Comparison of ENCODE assay signal across 8 mouse cellular contexts in genomic region chr2:137116675-137117320, GRCm38 (mm10). TPM values are rescaled to one million over a fixed set of nuclear protein-coding genes. Genes with fewer than 3 reads are reported as not detected.
A peak's percentile ranks its signal among the peaks of the same experiment; 100 is the strongest.
DNase-seq lines count a peak whose midpoint lies in the region; ATAC-seq and TF ChIP-seq lines count a peak whose summit lies in the region.

No protein-coding gene starts in this region.

- H3K4me3 ChIP-seq in forebrain, embryonic 14.5 days (ENCODE audit: low read depth, low read length) = peak overlapping the region; percentile 58
- peak overlapping the region; percentile 51 to 57 for H3K4me3 ChIP-seq in liver, embryonic 14.5 days (ENCODE audit: insufficient read depth in 1 of 2, low read depth in 2 of 2, low read length in 2 of 2)

- WGBS in forebrain, embryonic 14.5 days = under 1% methylated on average over 57 of the region's 61 CpGs
- WGBS in liver, embryonic 14.5 days (ENCODE audit: insufficient replicate concordance) = under 1% methylated on average over 59 of the region's 61 CpGs

- H3K27me3 ChIP-seq in forebrain, embryonic 14.5 days (replicated peaks; ENCODE audit: control insufficient read depth, insufficient read depth, low read length) = 0 out of 2 replicates have a peak, but pooled peaks cover 9% of the 10 kb centered on the region
- H3K27me3 ChIP-seq in liver, embryonic 14.5 days (ENCODE audit: control insufficient read depth, insufficient read depth, low read length) = peaks cover 42% of the 10 kb centered on the region
- no peaks in the 10 kb centered on the region for H3K27me3 ChIP-seq in splenic B cell, adult 2 months (ENCODE audit: control insufficient read depth, insufficient read depth, low read length, poor library complexity, severe bottlenecking)

- no peaks in the 10 kb centered on the region for H3K9me3 ChIP-seq in forebrain, embryonic 14.5 days (replicated peaks; ENCODE audit: control insufficient read depth, low read length)
- H3K9me3 ChIP-seq in liver, embryonic 14.5 days (ENCODE audit: control insufficient read depth, low read length) = no peaks in the 10 kb centered on the region

- H3K4me1 ChIP-seq in forebrain, embryonic 14.5 days (ENCODE audit: control insufficient read depth, insufficient read depth, low read length) = peaks cover 14% of the 10 kb centered on the region; the same call in 1 of the 2 replicates
- H3K4me1 ChIP-seq in liver, embryonic 14.5 days (replicated peaks; ENCODE audit: control insufficient read depth in 2 of 2, insufficient read depth in 2 of 2, low read length in 1 of 2) = peaks cover 0 to 3% of the 10 kb centered on the region in 2 experiments; a peak in 1 of 4 replicates

- no peaks in the 10 kb centered on the region for H3K36me3 ChIP-seq in forebrain, embryonic 14.5 days (ENCODE audit: control insufficient read depth, insufficient read depth, low read length)
- H3K36me3 ChIP-seq in liver, embryonic 14.5 days (replicated peaks; ENCODE audit: control insufficient read depth, insufficient read depth, low read depth) = no peaks in the 10 kb centered on the region
- H3K36me3 ChIP-seq in splenic B cell, adult 2 months (ENCODE audit: control insufficient read depth, insufficient read depth, low read length, poor library complexity, severe bottlenecking) = no peaks in the 10 kb centered on the region

- DNase-seq in CD4-positive helper T cell, adult 2 months (ENCODE audit: low read depth, low spot score) = peak; percentile 70
- peak; percentile 62 for DNase-seq in c-Kit-positive CD71-positive TER-119-positive erythroid progenitor cells, embryonic 14.5 days (ENCODE audit: low spot score)
- DNase-seq in forebrain, embryonic 14.5 days (ENCODE audit: low spot score) = peak; percentile 97
- peak; percentile 94 for DNase-seq in heart, postnatal 14 days
- DNase-seq in kidney, postnatal 4 days = peak; percentile 95 to 97
- peak; percentile 57 to 66 (median 63) for DNase-seq in liver, embryonic 14.5 days (ENCODE audit: low read depth in 3 of 3, low spot score in 3 of 3)
- DNase-seq in natural killer cell, adult 2 months (ENCODE audit: low spot score in 2 of 2) = peak; percentile 73
- DNase-seq in splenic B cell, adult 2 months (ENCODE audit: low read depth, low spot score) = peak; percentile 39

- TF ChIP-seq CTCF in liver, embryonic 14.5 days (IDR thresholded peaks at IDR 0.05; ENCODE audit: low read depth) = no peak

- peak; percentile 73 for ATAC-seq in forebrain, embryonic 14.5 days
- ATAC-seq in liver, embryonic 14.5 days (ENCODE audit: insufficient read depth) = peak; percentile 81

- TF ChIP-seq EP300 in liver, embryonic 14.5 days (IDR thresholded peaks at IDR 0.05; ENCODE audit: low read depth) = no peak

- H3K27ac ChIP-seq in forebrain, embryonic 14.5 days (ENCODE audit: low read depth, low read length) = peak overlapping the region; percentile 84
- no peak overlapping the region for H3K27ac ChIP-seq in liver, embryonic 14.5 days

- peak overlapping the region; percentile 98 for H3K4me2 ChIP-seq in forebrain, embryonic 14.5 days (ENCODE audit: low read length)
- peak overlapping the region; percentile 63 for H3K4me2 ChIP-seq in liver, embryonic 14.5 days (ENCODE audit: low read depth)

- peak overlapping the region; percentile 75 for H3K9ac ChIP-seq in forebrain, embryonic 14.5 days (ENCODE audit: low read length)
- peak overlapping the region; percentile 34; the same call in 1 of the 2 replicates for H3K9ac ChIP-seq in liver, embryonic 14.5 days (replicated peaks)

- intact Hi-C loops in heart, postnatal 14 days (cut with DNase I) = loop anchor here (2.0 to 10.0 kb wide), 4 partner anchors 204 to 632 kb away; no protein-coding TSS in a partner anchor

RNA-seq across cellular contexts. Expression of gene Jag1, which starts 0.4 kb away (rescaled TPM):
- 6.5 and 8.8 TPM in 2 replicates for polyA plus RNA-seq in forebrain, embryonic 14.5 days (2014; fragmentation: Nextera tagmentation; extraction: Ambion mirVana)
- 10 to 100 TPM; 15.7 to 16.0 TPM for total RNA-seq in heart, postnatal 14 days (2021)
- 0.32 and 0.54 TPM in 2 replicates for polyA plus RNA-seq in liver, embryonic 14.5 days (2012; rRNA removed)
- 0.67 and 1.1 TPM in 2 replicates for polyA plus RNA-seq in liver, embryonic 14.5 days (2014; fragmentation: Nextera tagmentation; extraction: Ambion mirVana)

Comparison
In these comparisons a context has a peak if more than half of its experiments do, and no peak if none do; other contexts are left out.
1. DNase-seq: peak in every context shown above with its lines; median percentile 97 in forebrain, embryonic 14.5 days; 96 in kidney, postnatal 4 days; 94 in heart, postnatal 14 days; 73 in natural killer cell, adult 2 months; 70 in CD4-positive helper T cell, adult 2 months; 63 in liver, embryonic 14.5 days; 62 in c-Kit-positive CD71-positive TER-119-positive erythroid progenitor cells, embryonic 14.5 days; 39 in splenic B cell, adult 2 months.